Mouse (Mus musculus) kidney, embryonic 15.5 days (tissue): ENCODE results near the gene Msh3. TPM values are rescaled to one million over a fixed set of nuclear protein-coding genes. Genes with fewer than 3 reads are reported as not detected.

ENCODE experiments used
- ATAC-seq: fragments of 200-750 bp; cut with Nextera tagmentation; replicated peaks from 2 replicates; pipeline ENCODE4 v1.8.0; 2017; ENCODE audit warnings: moderate TSS enrichment; ENCODE audit not compliant: low FRiP score
- H3K27ac ChIP-seq: fragments of 300-500 bp; sonication (generic); 2 replicates; pipeline ENCODE4 v1.5.1; 2015; ENCODE audit warnings: mild to moderate bottlenecking, inconsistent platforms
- H3K27me3 ChIP-seq: fragments of 300-500 bp; sonication (generic); 2 replicates; pipeline ENCODE4 v1.6.1; 2015; ENCODE audit warnings: inconsistent platforms
- H3K36me3 ChIP-seq: fragments of 300-500 bp; sonication (generic); 2 replicates; pipeline ENCODE4 v1.6.1; 2015; ENCODE audit warnings: inconsistent platforms
- H3K4me1 ChIP-seq: fragments of 300-500 bp; sonication (generic); 2 replicates; pipeline ENCODE4 v1.6.1; 2015; ENCODE audit warnings: inconsistent platforms
- H3K4me2 ChIP-seq: fragments of 300-500 bp; sonication (generic); 2 replicates; pipeline ENCODE4 v1.6.1; 2015; ENCODE audit warnings: moderate library complexity, mild to moderate bottlenecking, inconsistent platforms
- H3K4me3 ChIP-seq: fragments of 300-500 bp; sonication (generic); replicated peaks from 2 replicates; pipeline ENCODE4 v1.5.1; 2015; ENCODE audit warnings: mild to moderate bottlenecking, inconsistent platforms
- H3K9ac ChIP-seq: fragments of 300-500 bp; sonication (generic); 2 replicates; pipeline ENCODE4 v1.6.1; 2015; ENCODE audit warnings: mild to moderate bottlenecking, inconsistent platforms
- H3K9me3 ChIP-seq: fragments of 300-500 bp; sonication (generic); replicated peaks from 2 replicates; pipeline ENCODE4 v1.6.1; 2016; ENCODE audit warnings: inconsistent platforms
- WGBS: fragments of 180-500 bp; shearing (Covaris S2); methylation state at CpG from one replicate; pipeline ENCODE4 v1.1.7; 2015; ENCODE audit warnings: mixed read lengths; 5-methylcytosine and 5-hydroxymethylcytosine counted together
- polyA plus RNA-seq: library from polyadenylated mRNA; unstranded; fragments of >200 nt; fragmentation: Nextera tagmentation; extraction: Ambion mirVana; gene quantifications from 2 replicates; pipeline ENCODE4 v1.2.1, GENCODE M21; 2015

Gene Msh3
- polyA plus RNA-seq, 1 experiment from 2014 or later: 29.6 TPM

- Histone ChIP-seq H3K9ac (no peak overlapping the region), H3K4me3 (no peak overlapping the region), H3K27ac (no peak overlapping the region), H3K4me1 (peaks cover 3% of the 10 kb centered on the region; the same call in 1 of the 2 replicates), H3K4me2 (no peak overlapping the region), H3K36me3 (peaks cover 39% of the 10 kb centered on the region; the same call in 1 of the 2 replicates), H3K9me3 (no peaks in the 10 kb centered on the region), H3K27me3 (no peaks in the 10 kb centered on the region)
- ATAC-seq: no peak
- 55% methylated on average over 4 of the region's 4 CpGs for WGBS
These were observed 63.2 kb downstream of the Msh3 start for GRCm38 (mm10) chr13:92291605-92292004.

- Histone ChIP-seq H3K36me3 (peaks cover 17% of the 10 kb centered on the region; the same call in 1 of the 2 replicates), H3K4me3 (no peak overlapping the region), H3K9ac (no peak overlapping the region), H3K27me3 (no peaks in the 10 kb centered on the region), H3K27ac (no peak overlapping the region), H3K9me3 (no peaks in the 10 kb centered on the region), H3K4me1 (peaks cover 7% of the 10 kb centered on the region; the same call in 1 of the 2 replicates), H3K4me2 (no peak overlapping the region)
- ATAC-seq: no peak
- WGBS: 94% methylated on average over 2 of the region's 2 CpGs
These were observed 77.8 kb downstream of the Msh3 start for GRCm38 (mm10) chr13:92277027-92277426.

GRCm38 (mm10) chr13:92275292-92275691 is 79.5 kb downstream of the Msh3 start:
- Histone ChIP-seq H3K4me2 (no peak overlapping the region), H3K36me3 (0 out of 2 replicates have a peak, but pooled peaks cover 17% of the 10 kb centered on the region), H3K4me1 (peaks cover 7% of the 10 kb centered on the region; the same call in 1 of the 2 replicates), H3K27ac (no peak overlapping the region), H3K27me3 (no peaks in the 10 kb centered on the region), H3K4me3 (no peak overlapping the region), H3K9me3 (no peaks in the 10 kb centered on the region), H3K9ac (no peak overlapping the region)
- no peak for ATAC-seq
- 85% methylated on average over 9 of the region's 9 CpGs for WGBS

GRCm38 (mm10) chr13:92274274-92275198 is 80.3 kb downstream of the Msh3 start:
- no peak overlapping the region for H3K9ac ChIP-seq
- H3K4me2 ChIP-seq: 0 out of 2 replicates have a peak overlapping the region, but pooled peaks have one; percentile 10
- no peaks in the 10 kb centered on the region for H3K9me3 ChIP-seq
- H3K36me3 ChIP-seq: 0 out of 2 replicates have a peak, but pooled peaks cover 17% of the 10 kb centered on the region
- H3K27me3 ChIP-seq: no peaks in the 10 kb centered on the region
- H3K4me3 ChIP-seq: no peak overlapping the region
- H3K27ac ChIP-seq: no peak overlapping the region
- WGBS: 48% methylated on average over 14 of the region's 14 CpGs
- peak; percentile 85 for ATAC-seq
- H3K4me1 ChIP-seq: peaks cover 7% of the 10 kb centered on the region; the same call in 1 of the 2 replicates

- no peaks in the 10 kb centered on the region for H3K4me1 ChIP-seq
- ATAC-seq: no peak
These were observed 87.7 kb downstream of the Msh3 start for GRCm38 (mm10) chr13:92267076-92267475.

GRCm38 (mm10) chr13:92263566-92263965 is 91.2 kb downstream of the Msh3 start:
- Histone ChIP-seq H3K27me3 (no peaks in the 10 kb centered on the region), H3K4me3 (no peak overlapping the region), H3K27ac (no peak overlapping the region), H3K4me1 (no peaks in the 10 kb centered on the region), H3K9me3 (no peaks in the 10 kb centered on the region), H3K36me3 (peaks cover 31% of the 10 kb centered on the region), H3K9ac (no peak overlapping the region), H3K4me2 (no peak overlapping the region)
- no peak for ATAC-seq
- whole genome bisulfite sequencing: 93% methylated on average over 6 of the region's 6 CpGs

More at GRCm38 (mm10) chr13:92267076-92267475, 87.7 kb downstream of the Msh3 start:
- H3K4me2 ChIP-seq: no peak overlapping the region
- H3K36me3 ChIP-seq: peaks cover 13% of the 10 kb centered on the region
- 83% methylated on average over 3 of the region's 3 CpGs for WGBS
- no peak overlapping the region for H3K4me3 ChIP-seq
- no peaks in the 10 kb centered on the region for H3K9me3 ChIP-seq
- no peak overlapping the region for H3K27ac ChIP-seq
- H3K27me3 ChIP-seq: no peaks in the 10 kb centered on the region
- H3K9ac ChIP-seq: no peak overlapping the region

GRCm38 (mm10) chr13:92261329-92261728 is 93.5 kb downstream of the Msh3 start:
- H3K27ac ChIP-seq: no peak overlapping the region
- H3K4me3 ChIP-seq: no peak overlapping the region
- no peak for ATAC-seq
- no peak overlapping the region for H3K4me2 ChIP-seq
- no peak overlapping the region for H3K9ac ChIP-seq
- no peaks in the 10 kb centered on the region for H3K27me3 ChIP-seq
- peaks cover 31% of the 10 kb centered on the region for H3K36me3 ChIP-seq
- no peaks in the 10 kb centered on the region for H3K9me3 ChIP-seq
- H3K4me1 ChIP-seq: no peaks in the 10 kb centered on the region
- WGBS: 83% methylated on average over 5 of the region's 5 CpGs

GRCm38 (mm10) chr13:92255480-92255879 is 99.3 kb downstream of the Msh3 start:
- no peak for ATAC-seq
- Histone ChIP-seq H3K4me2 (no peak overlapping the region), H3K9ac (no peak overlapping the region), H3K27ac (no peak overlapping the region), H3K4me1 (no peaks in the 10 kb centered on the region), H3K36me3 (peaks cover 46% of the 10 kb centered on the region), H3K4me3 (no peak overlapping the region), H3K9me3 (no peaks in the 10 kb centered on the region), H3K27me3 (no peaks in the 10 kb centered on the region)
- 85% methylated on average over 3 of the region's 3 CpGs for WGBS

- H3K4me2 ChIP-seq: no peak overlapping the region
- no peaks in the 10 kb centered on the region for H3K4me1 ChIP-seq
- H3K36me3 ChIP-seq: peaks cover 49% of the 10 kb centered on the region
- H3K9ac ChIP-seq: no peak overlapping the region
- no peaks in the 10 kb centered on the region for H3K27me3 ChIP-seq
- WGBS: 90% methylated on average over 5 of the region's 5 CpGs
- no peak overlapping the region for H3K4me3 ChIP-seq
- no peak overlapping the region for H3K27ac ChIP-seq
- no peak for ATAC-seq
- no peaks in the 10 kb centered on the region for H3K9me3 ChIP-seq
These were observed 101.0 kb downstream of the Msh3 start for GRCm38 (mm10) chr13:92253850-92254249.

- Histone ChIP-seq H3K4me2 (no peak overlapping the region), H3K27me3 (no peaks in the 10 kb centered on the region), H3K27ac (no peak overlapping the region), H3K9ac (no peak overlapping the region), H3K4me1 (no peaks in the 10 kb centered on the region), H3K4me3 (no peak overlapping the region), H3K36me3 (peaks cover 51% of the 10 kb centered on the region), H3K9me3 (no peaks in the 10 kb centered on the region)
- ATAC-seq: no peak
These were observed 102.5 kb downstream of the Msh3 start for GRCm38 (mm10) chr13:92252331-92252730.

GRCm38 (mm10) chr13:92247576-92247975 is 107.2 kb downstream of the Msh3 start:
- Histone ChIP-seq H3K4me1 (no peaks in the 10 kb centered on the region), H3K4me3 (no peak overlapping the region), H3K9ac (no peak overlapping the region), H3K36me3 (peaks cover 21% of the 10 kb centered on the region), H3K9me3 (no peaks in the 10 kb centered on the region), H3K27me3 (no peaks in the 10 kb centered on the region), H3K4me2 (no peak overlapping the region), H3K27ac (no peak overlapping the region)
- WGBS: 87% methylated on average over 2 of the region's 2 CpGs
- no peak for ATAC-seq

- Histone ChIP-seq H3K4me2 (no peak overlapping the region), H3K9me3 (no peaks in the 10 kb centered on the region), H3K4me1 (no peaks in the 10 kb centered on the region), H3K9ac (no peak overlapping the region), H3K27me3 (no peaks in the 10 kb centered on the region), H3K36me3 (peaks cover 16% of the 10 kb centered on the region), H3K27ac (no peak overlapping the region), H3K4me3 (no peak overlapping the region)
- ATAC-seq: no peak
- 91% methylated on average over 5 of the region's 5 CpGs for WGBS
These were observed 107.8 kb downstream of the Msh3 start for GRCm38 (mm10) chr13:92246966-92247365.
